Mouse (Mus musculus) kidney, embryonic 15.5 days (tissue): ENCODE measurements at regions not wholly inside any gene's neighbourhood (a gene's known extent, or its start where the extent isn't known, plus 50 kb on each side); places are given as distances from the start of the nearest gene placed in this dataset.

Experiments
- ATAC-seq: fragments of 200-750 bp; cut with Nextera tagmentation; replicated peaks from 2 replicates; pipeline ENCODE4 v1.8.0; 2017; ENCODE audit warnings: moderate TSS enrichment; ENCODE audit not compliant: low FRiP score
- H3K27ac ChIP-seq: fragments of 300-500 bp; sonication (generic); 2 replicates; pipeline ENCODE4 v1.5.1; 2015; ENCODE audit warnings: mild to moderate bottlenecking, inconsistent platforms
- H3K27me3 ChIP-seq: fragments of 300-500 bp; sonication (generic); 2 replicates; pipeline ENCODE4 v1.6.1; 2015; ENCODE audit warnings: inconsistent platforms
- H3K36me3 ChIP-seq: fragments of 300-500 bp; sonication (generic); 2 replicates; pipeline ENCODE4 v1.6.1; 2015; ENCODE audit warnings: inconsistent platforms
- H3K4me1 ChIP-seq: fragments of 300-500 bp; sonication (generic); 2 replicates; pipeline ENCODE4 v1.6.1; 2015; ENCODE audit warnings: inconsistent platforms
- H3K4me2 ChIP-seq: fragments of 300-500 bp; sonication (generic); 2 replicates; pipeline ENCODE4 v1.6.1; 2015; ENCODE audit warnings: moderate library complexity, mild to moderate bottlenecking, inconsistent platforms
- H3K4me3 ChIP-seq: fragments of 300-500 bp; sonication (generic); replicated peaks from 2 replicates; pipeline ENCODE4 v1.5.1; 2015; ENCODE audit warnings: mild to moderate bottlenecking, inconsistent platforms
- H3K9ac ChIP-seq: fragments of 300-500 bp; sonication (generic); 2 replicates; pipeline ENCODE4 v1.6.1; 2015; ENCODE audit warnings: mild to moderate bottlenecking, inconsistent platforms
- H3K9me3 ChIP-seq: fragments of 300-500 bp; sonication (generic); replicated peaks from 2 replicates; pipeline ENCODE4 v1.6.1; 2016; ENCODE audit warnings: inconsistent platforms
- whole genome bisulfite sequencing: fragments of 180-500 bp; shearing (Covaris S2); methylation state at CpG from one replicate; pipeline ENCODE4 v1.1.7; 2015; ENCODE audit warnings: mixed read lengths; 5-methylcytosine and 5-hydroxymethylcytosine counted together

DNA sequence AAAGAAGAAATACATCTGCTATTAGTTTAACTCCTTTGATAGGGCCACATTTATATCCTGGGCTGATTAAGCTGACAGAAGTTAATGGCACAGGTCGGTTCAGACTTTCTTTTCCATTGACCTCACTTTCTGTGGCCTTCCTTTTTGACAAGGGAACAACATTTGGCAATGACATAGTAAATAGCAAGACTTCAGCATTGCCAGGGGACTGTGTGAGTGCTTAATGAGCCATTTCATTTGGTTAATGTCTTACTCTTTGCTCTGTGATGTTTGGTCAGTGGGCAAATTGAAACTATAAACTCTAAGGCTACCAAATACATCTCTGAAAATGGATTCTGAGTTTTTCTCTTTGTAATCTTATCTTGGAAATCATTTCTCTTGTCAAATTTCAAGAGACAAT, 1405.9 kb downstream of the Nxph1 start:
- no peaks in the 10 kb centered on the region for H3K36me3 ChIP-seq
- no peak overlapping the region for H3K27ac ChIP-seq
- no peaks in the 10 kb centered on the region for H3K27me3 ChIP-seq
- no peaks in the 10 kb centered on the region for H3K9me3 ChIP-seq
- no peak overlapping the region for H3K9ac ChIP-seq
- no peak overlapping the region for H3K4me3 ChIP-seq
- H3K4me1 ChIP-seq = no peaks in the 10 kb centered on the region
- ATAC-seq = peak; percentile 70
- 17% methylated on average over 1 of the region's 1 CpGs for WGBS
- no peak overlapping the region for H3K4me2 ChIP-seq

DNA sequence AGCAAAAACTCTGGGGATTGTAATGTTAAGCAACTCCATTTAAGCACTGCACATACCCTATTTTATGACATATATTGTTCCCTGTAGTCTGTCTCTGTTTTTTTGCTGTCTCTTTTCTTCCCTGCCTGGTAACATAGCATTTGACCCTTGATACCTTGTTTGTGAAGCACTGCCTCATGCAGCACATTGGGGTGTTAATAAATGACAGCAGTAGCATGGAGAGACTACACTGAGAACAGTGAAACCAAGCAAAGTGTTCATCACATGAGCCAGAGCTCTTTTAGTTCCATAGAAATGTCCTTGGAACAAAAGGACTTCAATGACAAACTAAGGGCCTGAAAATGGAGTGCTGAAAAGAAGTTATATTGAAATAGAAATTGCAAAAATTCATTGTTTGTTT, 1416.9 kb downstream of the Nxph1 start:
- no peaks in the 10 kb centered on the region for H3K4me1 ChIP-seq
- H3K36me3 ChIP-seq = no peaks in the 10 kb centered on the region
- H3K9me3 ChIP-seq = no peaks in the 10 kb centered on the region
- peak; percentile 73; the same call in 1 of the 2 replicates for ATAC-seq
- no peak overlapping the region for H3K9ac ChIP-seq
- no peak overlapping the region for H3K27ac ChIP-seq
- no peaks in the 10 kb centered on the region for H3K27me3 ChIP-seq
- H3K4me3 ChIP-seq = no peak overlapping the region
- H3K4me2 ChIP-seq = no peak overlapping the region

DNA sequence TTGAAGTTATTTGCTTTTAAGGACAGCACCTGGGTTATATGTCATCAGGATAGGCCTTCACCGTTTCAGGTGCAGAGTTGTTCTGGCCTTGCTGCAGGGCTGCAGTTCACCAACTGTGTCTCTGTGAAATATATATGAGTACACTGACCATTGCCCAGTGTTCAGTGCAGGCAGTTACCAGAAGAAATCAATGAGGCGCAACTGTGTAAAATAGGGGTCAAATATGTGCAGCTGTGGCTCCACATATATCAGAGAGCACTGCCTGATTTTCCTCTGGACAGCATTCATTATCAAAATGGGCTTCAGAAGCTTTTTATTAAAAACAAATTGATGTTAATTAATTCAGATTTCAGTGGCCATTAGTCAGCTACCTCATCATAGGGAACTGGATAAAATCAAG, 1426.2 kb downstream of the Nxph1 start:
- Histone ChIP-seq H3K4me2 (no peak overlapping the region), H3K27ac (no peak overlapping the region), H3K27me3 (no peaks in the 10 kb centered on the region), H3K4me1 (no peaks in the 10 kb centered on the region), H3K36me3 (no peaks in the 10 kb centered on the region), H3K4me3 (no peak overlapping the region), H3K9ac (no peak overlapping the region), H3K9me3 (no peaks in the 10 kb centered on the region)
- WGBS = 63% methylated on average over 2 of the region's 2 CpGs
- no peak; the same call in 1 of the 2 replicates for ATAC-seq

DNA sequence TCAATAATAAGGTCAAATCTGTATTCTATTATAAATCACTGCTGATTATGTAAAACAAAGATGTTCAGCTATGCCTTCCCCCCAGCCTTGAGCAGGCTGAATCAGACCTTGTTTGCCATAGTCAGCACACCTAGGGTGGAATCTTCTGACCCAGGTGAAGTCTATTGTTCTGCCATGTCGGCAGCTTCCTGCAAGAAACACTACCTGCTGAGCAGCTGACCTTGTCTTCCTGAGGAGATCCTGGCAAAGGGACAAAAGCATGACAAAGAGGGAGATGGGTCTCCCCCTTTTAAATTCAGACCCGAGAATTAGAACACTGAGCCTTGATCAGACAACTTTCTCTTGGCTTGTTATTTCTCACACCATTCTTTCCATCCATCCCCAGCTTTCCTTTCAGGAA, 1476.4 kb downstream of the Nxph1 start:
- Histone ChIP-seq H3K9me3 (no peaks in the 10 kb centered on the region), H3K4me3 (no peak overlapping the region), H3K4me2 (no peak overlapping the region), H3K27me3 (no peaks in the 10 kb centered on the region), H3K27ac (no peak overlapping the region), H3K36me3 (no peaks in the 10 kb centered on the region), H3K4me1 (no peaks in the 10 kb centered on the region), H3K9ac (no peak overlapping the region)
- WGBS = 74% methylated on average over 2 of the region's 2 CpGs
- no peak for ATAC-seq

DNA sequence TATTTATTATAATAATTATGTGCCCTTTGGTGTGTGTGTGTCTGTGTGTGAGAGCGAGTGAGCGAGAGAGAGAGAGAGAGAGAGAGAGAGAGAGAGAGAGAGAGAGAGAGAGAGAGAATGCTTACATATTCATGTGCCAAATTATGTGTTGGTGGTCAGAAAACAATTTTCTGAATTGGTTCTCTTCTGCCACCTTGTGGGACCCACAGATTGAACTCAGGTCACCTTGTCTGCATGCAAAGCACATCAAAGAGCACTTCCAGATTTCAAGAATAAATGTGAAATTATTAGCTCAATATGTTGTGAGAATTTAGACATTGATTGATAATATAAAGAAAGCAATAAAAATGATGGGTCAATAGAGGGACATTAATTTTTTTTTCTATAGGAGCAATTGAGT, 1477.3 kb downstream of the Nxph1 start:
- no peaks in the 10 kb centered on the region for H3K4me1 ChIP-seq
- H3K9ac ChIP-seq = no peak overlapping the region
- no peak overlapping the region for H3K4me2 ChIP-seq
- no peaks in the 10 kb centered on the region for H3K9me3 ChIP-seq
- WGBS = 73% methylated on average over 2 of the region's 2 CpGs
- H3K27ac ChIP-seq = no peak overlapping the region
- no peak overlapping the region for H3K4me3 ChIP-seq
- H3K27me3 ChIP-seq = no peaks in the 10 kb centered on the region
- no peak for ATAC-seq
- no peaks in the 10 kb centered on the region for H3K36me3 ChIP-seq

DNA sequence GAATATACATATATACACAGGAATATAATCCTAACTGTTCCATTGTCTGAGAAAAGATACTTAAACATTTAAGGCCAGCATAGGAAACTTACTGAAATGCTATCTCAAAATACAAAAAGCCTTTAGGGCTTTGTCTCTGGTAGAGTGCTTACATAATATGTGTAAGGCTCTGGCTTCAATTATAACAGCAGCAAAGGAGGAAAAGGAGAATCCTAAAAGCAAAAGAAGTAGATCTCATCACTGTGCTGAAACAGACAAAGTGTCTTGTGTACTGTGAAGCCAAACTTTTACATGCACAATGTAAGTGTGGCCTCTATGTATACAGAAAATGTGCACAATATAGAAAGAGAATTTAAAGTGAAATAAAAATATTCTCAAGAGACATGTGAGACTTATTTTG, 1464.1 kb downstream of the Ndufa4 start:
- no peaks in the 10 kb centered on the region for H3K9me3 ChIP-seq
- no peaks in the 10 kb centered on the region for H3K36me3 ChIP-seq
- H3K4me2 ChIP-seq = no peak overlapping the region
- no peak overlapping the region for H3K4me3 ChIP-seq
- H3K27ac ChIP-seq = no peak overlapping the region
- H3K27me3 ChIP-seq = no peaks in the 10 kb centered on the region
- H3K4me1 ChIP-seq = no peaks in the 10 kb centered on the region
- no peak for ATAC-seq
- no peak overlapping the region for H3K9ac ChIP-seq

DNA sequence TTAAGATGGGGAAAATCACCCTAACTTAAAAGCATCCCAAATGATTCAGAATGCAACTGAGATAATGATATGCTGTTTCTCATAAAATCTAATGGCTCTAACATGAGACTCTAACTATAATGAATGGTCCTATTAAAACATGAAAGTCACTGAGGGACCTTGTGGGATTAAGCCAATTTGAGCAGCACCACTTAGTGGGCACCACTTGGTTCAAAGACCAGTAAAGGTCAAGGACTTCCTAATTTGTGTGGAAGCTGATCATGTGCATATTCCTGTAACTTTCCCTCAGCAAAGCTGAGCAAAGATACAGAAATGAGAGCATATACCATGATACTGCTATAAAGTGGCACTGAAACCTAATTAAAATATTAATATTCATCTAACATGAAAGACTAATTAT, 1451.3 kb downstream of the Ndufa4 start:
- Histone ChIP-seq H3K27me3 (no peaks in the 10 kb centered on the region), H3K9ac (no peak overlapping the region)
- no peak for ATAC-seq

DNA sequence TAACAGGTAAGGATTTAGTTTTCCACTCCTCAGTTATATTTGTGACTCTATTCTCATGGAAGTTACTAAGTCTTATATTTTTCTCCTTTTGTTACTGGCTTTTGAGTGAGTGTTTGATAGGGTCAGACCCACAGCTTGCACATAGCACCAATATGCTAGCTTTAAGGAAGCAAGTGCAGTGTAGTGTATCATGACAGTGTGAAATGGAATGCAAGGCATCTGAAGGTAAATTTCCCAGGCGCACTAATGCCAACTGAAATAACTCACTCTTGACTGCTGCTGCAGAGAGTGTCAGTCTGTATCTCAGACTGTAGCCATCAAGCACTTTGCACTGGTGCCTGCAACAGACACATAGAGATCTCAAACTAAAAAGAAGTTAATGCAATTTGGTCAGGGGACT, 1438.3 kb downstream of the Ndufa4 start:
- ATAC-seq = peak; percentile 69
- H3K4me1 ChIP-seq = no peaks in the 10 kb centered on the region
- H3K9ac ChIP-seq = no peak overlapping the region
- H3K36me3 ChIP-seq = no peaks in the 10 kb centered on the region
- no peak overlapping the region for H3K4me2 ChIP-seq
- H3K27me3 ChIP-seq = no peaks in the 10 kb centered on the region
- H3K27ac ChIP-seq = no peak overlapping the region
- 32% methylated on average over 1 of the region's 1 CpGs for WGBS
- no peak overlapping the region for H3K4me3 ChIP-seq
- H3K9me3 ChIP-seq = no peaks in the 10 kb centered on the region

More for the DNA sequence above, 1451.3 kb downstream of the Ndufa4 start:
- no peak overlapping the region for H3K27ac ChIP-seq
- no peak overlapping the region for H3K4me2 ChIP-seq
- H3K36me3 ChIP-seq = no peaks in the 10 kb centered on the region
- H3K9me3 ChIP-seq = no peaks in the 10 kb centered on the region
- no peak overlapping the region for H3K4me3 ChIP-seq
- H3K4me1 ChIP-seq = no peaks in the 10 kb centered on the region
